Mouse (Mus musculus): ENCODE measurements around the gene Tas2r114. TPM values are rescaled to one million over a fixed set of nuclear protein-coding genes. Genes with fewer than 3 reads are reported as not detected.

The Tas2r114 gene
- polyA plus RNA-seq (2014; fragmentation: Illumina TruSeq; extraction: RNeasy Lipid Tissue Mini Kit (QIAGEN cat#74804); ENCODE audit: low read depth, low replicate concordance), result not detected

GRCm38 (mm10) chr6:131689963-131690362 is at the start of gene Tas2r114:
Tas2r114 (minus strand) TSS chr6:131690063.

DNA sequence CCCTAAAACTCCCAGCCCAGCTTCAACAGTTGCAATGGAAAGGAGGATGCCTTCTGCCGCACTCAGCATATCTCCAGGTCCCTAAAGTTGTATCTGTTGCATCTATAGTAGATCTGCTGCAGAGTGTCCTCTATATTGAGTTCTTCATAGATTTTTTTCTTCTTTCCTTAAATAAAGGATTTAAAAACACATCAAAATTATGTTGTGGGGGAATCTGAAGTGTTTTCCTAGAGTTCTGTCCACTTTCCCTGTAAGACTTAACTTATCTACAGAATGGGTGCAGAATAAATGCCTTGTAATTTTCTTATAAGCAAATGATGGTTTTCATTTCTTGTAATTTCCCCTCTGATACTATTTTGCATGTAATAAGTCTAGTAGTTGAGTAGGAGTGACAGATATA is 2.5 kb downstream of the Tas2r114 start, which contains the start of gene Tas2r105:
TSS of gene Tas2r105 (minus strand) at position 101 of the 400 bp plus-strand sequence.

GRCm38 (mm10) chr6:131685644-131686043 is 4.2 kb downstream of the Tas2r114 start, which contains the start of gene Tas2r104:
Tas2r104 (minus strand) TSS chr6:131685744.

DNA sequence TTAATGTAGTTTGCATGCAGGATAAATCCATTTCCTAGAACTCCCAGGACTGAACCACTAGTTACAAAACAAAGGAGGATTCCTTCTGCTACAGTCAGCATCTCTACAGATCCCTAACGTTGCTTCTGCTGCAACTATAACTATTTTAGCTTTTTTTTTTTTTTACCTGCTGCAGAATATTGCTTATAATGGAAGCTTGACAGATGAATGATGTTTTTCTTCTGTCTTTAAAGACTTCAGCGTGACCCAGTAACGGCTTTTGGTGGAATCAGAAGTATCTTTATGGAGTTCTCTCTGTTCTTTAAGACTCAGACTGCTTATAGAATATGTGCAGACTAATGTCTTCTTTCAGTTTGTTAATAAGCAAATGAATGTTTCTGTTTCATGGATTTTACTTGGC is 11.1 kb downstream of the Tas2r114 start, which contains the start of gene Tas2r106:
TSS of gene Tas2r106 (minus strand) at position 101 of the 400 bp plus-strand sequence.

DNA sequence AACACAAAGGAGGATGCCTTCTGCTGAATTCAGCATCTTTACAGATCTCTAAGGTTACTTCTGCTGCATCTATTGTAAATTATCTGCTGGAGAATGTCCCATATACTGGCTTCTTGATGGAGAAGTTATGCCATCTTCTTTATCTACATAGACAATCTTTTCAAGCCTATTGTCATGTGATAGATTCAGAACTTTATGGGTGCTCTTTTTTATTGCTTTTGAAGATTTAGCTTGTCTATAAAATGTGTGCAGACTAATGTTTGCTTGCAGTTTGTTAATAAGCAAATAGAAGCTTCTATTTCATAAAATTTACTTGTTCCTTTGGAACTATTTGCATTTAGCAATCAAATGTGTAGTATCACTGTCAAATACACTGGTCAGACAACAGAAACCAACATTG is 29.8 kb downstream of the Tas2r114 start, which contains the start of gene Tas2r107:
TSS of gene Tas2r107 (minus strand) at position 101 of the 400 bp plus-strand sequence.

Other genes with a start within 250 kb of the Tas2r114 start
- not detected for gene 5430401F13Rik, start 203.7 kb downstream of the Tas2r114 start, polyA plus RNA-seq (2014; fragmentation: Illumina TruSeq; extraction: RNeasy Lipid Tissue Mini Kit (QIAGEN cat#74804); ENCODE audit: low read depth, low replicate concordance)
- not detected for gene Gm6619, start 203.7 kb downstream of the Tas2r114 start, polyA plus RNA-seq (2014; fragmentation: Illumina TruSeq; extraction: RNeasy Lipid Tissue Mini Kit (QIAGEN cat#74804); ENCODE audit: low read depth, low replicate concordance)
- gene Tas2r130, start 59.2 kb downstream of the Tas2r114 start, polyA plus RNA-seq (2014; fragmentation: Illumina TruSeq; extraction: RNeasy Lipid Tissue Mini Kit (QIAGEN cat#74804); ENCODE audit: low read depth, low replicate concordance), result not detected
- not detected for gene Tas2r107, start 29.9 kb downstream of the Tas2r114 start, polyA plus RNA-seq (2014; fragmentation: Illumina TruSeq; extraction: RNeasy Lipid Tissue Mini Kit (QIAGEN cat#74804); ENCODE audit: low read depth, low replicate concordance)
- not detected for gene Tas2r106, start 11.2 kb downstream of the Tas2r114 start, polyA plus RNA-seq (2014; fragmentation: Illumina TruSeq; extraction: RNeasy Lipid Tissue Mini Kit (QIAGEN cat#74804); ENCODE audit: low read depth, low replicate concordance)
- not detected for gene Tas2r104, start 4.3 kb downstream of the Tas2r114 start, polyA plus RNA-seq (2014; fragmentation: Illumina TruSeq; extraction: RNeasy Lipid Tissue Mini Kit (QIAGEN cat#74804); ENCODE audit: low read depth, low replicate concordance)
- not detected for gene Tas2r105, start 2.6 kb downstream of the Tas2r114 start, polyA plus RNA-seq (2014; fragmentation: Illumina TruSeq; extraction: RNeasy Lipid Tissue Mini Kit (QIAGEN cat#74804); ENCODE audit: low read depth, low replicate concordance)